Mouse (Mus musculus): Measurements from ENCODE around the gene Ptpn6. TPM values are rescaled to one million over a fixed set of nuclear protein-coding genes. Genes with fewer than 3 reads are reported as not detected.
A peak's percentile ranks its signal among the peaks of the same experiment; 100 is the strongest.

Gene Ptpn6
- polyA plus RNA-seq, 2 experiments, result 17.9 to 26.6 TPM

DNA sequence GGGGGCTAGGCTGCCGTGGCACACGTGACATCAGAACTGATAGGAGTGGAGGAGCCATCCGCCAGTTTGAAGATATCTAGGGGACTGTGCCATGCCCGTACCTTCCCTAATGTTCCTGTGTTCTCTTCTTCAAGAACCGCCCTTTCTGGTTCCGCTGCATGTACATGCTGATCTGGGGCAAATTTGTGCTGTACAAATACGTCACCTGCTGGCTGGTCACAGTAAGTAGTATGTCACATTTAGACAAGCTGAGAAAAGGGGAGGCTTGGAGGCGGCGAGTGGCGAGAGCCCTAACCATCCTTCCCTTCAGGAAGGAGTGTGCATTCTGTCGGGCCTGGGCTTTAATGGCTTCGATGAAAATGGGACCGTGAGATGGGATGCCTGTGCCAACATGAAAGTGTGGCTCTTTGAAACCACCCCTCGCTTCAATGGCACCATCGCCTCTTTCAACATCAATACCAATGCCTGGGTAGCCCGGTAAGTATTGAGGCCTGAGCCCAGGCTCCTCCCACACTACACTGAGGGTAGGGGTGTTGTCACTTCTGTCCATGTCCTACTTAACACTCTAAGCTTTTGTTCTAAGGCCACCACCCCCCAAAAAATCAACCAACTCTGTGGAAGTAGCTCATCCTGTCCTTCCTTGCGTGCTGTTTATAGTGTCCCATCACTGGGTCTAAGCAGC, 36.3 kb downstream of the Ptpn6 start:
- no peak; the same call in 1 of the 2 replicates for ATAC-seq (ENCODE audit: insufficient read depth)
- peaks cover 84% of the 10 kb centered on the region for H3K36me3 ChIP-seq (replicated peaks; ENCODE audit: control insufficient read depth, insufficient read depth, low read depth)

DNA sequence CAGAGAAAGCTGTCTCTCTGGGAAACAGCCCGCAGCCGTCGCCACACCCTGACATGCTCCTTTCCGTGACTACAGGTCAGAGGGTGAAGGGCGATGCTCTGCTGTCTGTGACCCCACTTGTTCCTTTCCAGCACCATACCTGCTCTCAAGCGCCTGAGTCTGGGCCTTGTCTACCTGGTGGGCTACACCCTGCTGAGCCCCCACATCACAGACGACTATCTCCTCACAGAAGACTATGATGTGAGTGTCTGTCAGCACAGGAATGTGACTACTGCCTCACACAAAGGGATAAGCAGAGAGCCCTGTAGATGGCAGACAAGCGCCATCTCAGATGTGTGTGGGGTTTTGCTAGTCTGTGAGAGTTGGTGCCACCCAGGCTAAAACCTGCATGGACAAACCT, 37.2 kb downstream of the Ptpn6 start:
- WGBS (ENCODE audit: insufficient replicate concordance), result 81% methylated on average over 8 of the region's 8 CpGs

More for the DNA sequence above, 36.3 kb downstream of the Ptpn6 start:
- WGBS (ENCODE audit: insufficient replicate concordance), result 81% methylated on average over 17 of the region's 17 CpGs
- no peak for DNase-seq (ENCODE audit: low read depth in 3 of 3, low spot score in 3 of 3)
- Histone ChIP-seq H3K9ac (replicated peaks) (no peak overlapping the region), H3K4me2 (ENCODE audit: low read depth) (no peak overlapping the region), H3K4me1 (replicated peaks; ENCODE audit: control insufficient read depth in 2 of 2, insufficient read depth in 2 of 2, low read length in 1 of 2) (no peaks in the 10 kb centered on the region), H3K4me3 (ENCODE audit: insufficient read depth in 1 of 2, low read depth in 2 of 2, low read length in 2 of 2) (no peak overlapping the region), H3K9me3 (ENCODE audit: control insufficient read depth, low read length) (no peaks in the 10 kb centered on the region), H3K27me3 (ENCODE audit: control insufficient read depth, insufficient read depth, low read length) (no peaks in the 10 kb centered on the region), H3K27ac (no peak overlapping the region)
- TF ChIP-seq CTCF (IDR thresholded peaks at IDR 0.05; ENCODE audit: low read depth), result peak; percentile 28; the same call in 1 of the 2 replicates
- no peak for TF ChIP-seq EP300 (IDR thresholded peaks at IDR 0.05; ENCODE audit: low read depth)

DNA sequence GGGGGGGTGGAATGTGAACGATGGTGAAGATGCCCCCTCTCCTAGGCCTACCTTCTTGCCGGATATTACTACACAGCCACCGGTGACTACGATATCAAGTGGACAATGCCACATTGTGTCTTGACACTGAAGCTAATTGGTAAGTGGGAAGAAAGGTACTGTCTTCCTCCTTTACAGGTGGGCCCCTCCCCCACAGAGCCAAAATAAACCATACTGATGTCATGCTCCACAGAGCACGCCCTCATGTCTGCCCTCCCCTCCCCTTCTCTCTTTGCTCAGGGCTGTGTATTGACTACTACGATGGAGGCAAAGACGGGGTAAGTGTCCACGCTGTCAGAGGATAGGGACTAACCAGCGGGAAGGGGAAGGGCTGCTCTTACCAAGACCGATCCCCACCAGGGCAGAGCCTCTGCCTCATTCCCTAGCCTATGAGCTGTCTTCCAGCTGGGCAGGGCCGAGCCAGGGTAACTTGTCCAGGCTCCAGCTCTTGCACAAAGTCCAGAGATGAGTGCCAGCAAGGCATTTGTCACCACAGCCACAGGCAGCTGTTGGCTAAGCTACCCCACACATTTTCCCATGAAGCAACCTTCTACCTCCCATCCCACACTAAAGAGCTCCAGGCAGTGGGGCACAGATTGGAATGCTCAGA, 38.4 kb downstream of the Ptpn6 start:
- Histone ChIP-seq H3K27me3 (ENCODE audit: control insufficient read depth, insufficient read depth, low read length) (no peaks in the 10 kb centered on the region), H3K36me3 (replicated peaks; ENCODE audit: control insufficient read depth, insufficient read depth, low read depth) (peaks cover 70% of the 10 kb centered on the region), H3K9me3 (ENCODE audit: control insufficient read depth, low read length) (no peaks in the 10 kb centered on the region), H3K4me2 (ENCODE audit: low read depth) (no peak overlapping the region), H3K9ac (replicated peaks) (no peak overlapping the region), H3K27ac (no peak overlapping the region), H3K4me1 (replicated peaks; ENCODE audit: control insufficient read depth in 2 of 2, insufficient read depth in 2 of 2, low read length in 1 of 2) (no peaks in the 10 kb centered on the region), H3K4me3 (ENCODE audit: insufficient read depth in 1 of 2, low read depth in 2 of 2, low read length in 2 of 2) (no peak overlapping the region)
- DNase-seq (ENCODE audit: low read depth in 3 of 3, low spot score in 3 of 3) (no peak), ATAC-seq (ENCODE audit: insufficient read depth) (peak; percentile 16; the same call in 1 of the 2 replicates)
- no peak for TF ChIP-seq CTCF (IDR thresholded peaks at IDR 0.05; ENCODE audit: low read depth)
- WGBS (ENCODE audit: insufficient replicate concordance), result 75% methylated on average over 11 of the region's 11 CpGs

More for the DNA sequence above, 37.2 kb downstream of the Ptpn6 start:
- no peak for DNase-seq (ENCODE audit: low read depth in 3 of 3, low spot score in 3 of 3)
- Histone ChIP-seq H3K27ac (no peak overlapping the region), H3K9ac (replicated peaks) (no peak overlapping the region), H3K27me3 (ENCODE audit: control insufficient read depth, insufficient read depth, low read length) (no peaks in the 10 kb centered on the region), H3K4me1 (replicated peaks; ENCODE audit: control insufficient read depth in 2 of 2, insufficient read depth in 2 of 2, low read length in 1 of 2) (no peaks in the 10 kb centered on the region), H3K36me3 (replicated peaks; ENCODE audit: control insufficient read depth, insufficient read depth, low read depth) (peaks cover 76% of the 10 kb centered on the region), H3K9me3 (ENCODE audit: control insufficient read depth, low read length) (no peaks in the 10 kb centered on the region), H3K4me3 (ENCODE audit: insufficient read depth in 1 of 2, low read depth in 2 of 2, low read length in 2 of 2) (no peak overlapping the region), H3K4me2 (ENCODE audit: low read depth) (no peak overlapping the region)
- no peak for ATAC-seq (ENCODE audit: insufficient read depth)
- peak; percentile 47 for TF ChIP-seq CTCF (IDR thresholded peaks at IDR 0.05; ENCODE audit: low read depth)
- TF ChIP-seq EP300 (IDR thresholded peaks at IDR 0.05; ENCODE audit: low read depth), result no peak

DNA sequence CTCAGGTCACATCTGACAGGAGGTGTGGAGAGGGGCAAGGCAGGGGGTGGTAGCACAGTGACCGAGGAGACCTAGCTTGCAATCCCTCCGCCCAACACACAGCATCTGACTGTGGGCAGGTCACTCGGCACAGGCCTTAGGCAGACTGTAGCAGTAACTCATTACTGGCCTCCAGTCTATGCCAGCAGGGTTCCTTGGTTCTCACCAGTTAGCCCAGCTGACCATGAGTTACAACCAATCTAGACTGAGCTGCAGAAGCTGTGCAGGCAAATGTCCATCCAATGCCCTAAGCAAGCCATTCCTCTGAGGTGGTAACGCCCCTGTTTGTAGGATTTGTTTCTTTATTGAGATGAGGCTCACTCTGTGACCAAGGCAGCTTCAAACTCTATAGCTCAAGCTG, 39.1 kb downstream of the Ptpn6 start:
- TF ChIP-seq CTCF (IDR thresholded peaks at IDR 0.05; ENCODE audit: low read depth) (no peak), EP300 (IDR thresholded peaks at IDR 0.05; ENCODE audit: low read depth) (no peak)
- Histone ChIP-seq H3K27me3 (ENCODE audit: control insufficient read depth, insufficient read depth, low read length) (no peaks in the 10 kb centered on the region), H3K4me3 (ENCODE audit: insufficient read depth in 1 of 2, low read depth in 2 of 2, low read length in 2 of 2) (no peak overlapping the region), H3K9me3 (ENCODE audit: control insufficient read depth, low read length) (no peaks in the 10 kb centered on the region), H3K4me1 (replicated peaks; ENCODE audit: control insufficient read depth in 2 of 2, insufficient read depth in 2 of 2, low read length in 1 of 2) (no peaks in the 10 kb centered on the region), H3K4me2 (ENCODE audit: low read depth) (no peak overlapping the region), H3K9ac (replicated peaks) (no peak overlapping the region), H3K36me3 (replicated peaks; ENCODE audit: control insufficient read depth, insufficient read depth, low read depth) (peaks cover 63% of the 10 kb centered on the region), H3K27ac (no peak overlapping the region)
- ATAC-seq (ENCODE audit: insufficient read depth) (no peak), DNase-seq (ENCODE audit: low read depth in 3 of 3, low spot score in 3 of 3) (no peak)
- WGBS (ENCODE audit: insufficient replicate concordance), result 77% methylated on average over 4 of the region's 4 CpGs

DNA sequence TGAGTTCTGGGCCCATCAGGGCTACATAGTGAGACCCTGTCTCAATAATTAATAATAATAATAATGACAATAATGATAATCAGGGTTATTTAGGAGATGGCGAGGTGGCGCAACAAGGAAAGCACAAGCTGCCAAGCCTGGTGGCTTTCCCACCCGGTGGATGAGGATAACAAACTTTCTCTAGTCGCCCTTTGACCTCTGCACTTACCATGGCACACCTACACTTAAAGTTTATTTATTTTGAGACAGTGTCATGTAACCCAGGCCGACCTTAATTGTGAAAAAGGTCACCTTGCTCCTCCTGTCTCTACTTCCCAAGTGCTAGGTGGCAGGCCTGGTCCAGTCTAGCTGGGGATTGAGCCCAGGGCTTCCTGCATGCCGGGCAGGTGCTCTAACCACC, 39.8 kb downstream of the Ptpn6 start:
- no peak overlapping the region for H3K9ac ChIP-seq (replicated peaks)
- 74% methylated on average over 6 of the region's 6 CpGs for WGBS (ENCODE audit: insufficient replicate concordance)
- no peak for DNase-seq (ENCODE audit: low read depth in 3 of 3, low spot score in 3 of 3)

More for the DNA sequence above, 39.8 kb downstream of the Ptpn6 start:
- ATAC-seq (ENCODE audit: insufficient read depth), result no peak
- H3K27ac ChIP-seq, result no peak overlapping the region
- H3K27me3 ChIP-seq (ENCODE audit: control insufficient read depth, insufficient read depth, low read length), result no peaks in the 10 kb centered on the region
- peaks cover 56% of the 10 kb centered on the region for H3K36me3 ChIP-seq (replicated peaks; ENCODE audit: control insufficient read depth, insufficient read depth, low read depth)
- H3K4me2 ChIP-seq (ENCODE audit: low read depth), result no peak overlapping the region
- H3K4me1 ChIP-seq (replicated peaks; ENCODE audit: control insufficient read depth in 2 of 2, insufficient read depth in 2 of 2, low read length in 1 of 2), result no peaks in the 10 kb centered on the region
- H3K4me3 ChIP-seq (ENCODE audit: insufficient read depth in 1 of 2, low read depth in 2 of 2, low read length in 2 of 2), result no peak overlapping the region
- no peak for TF ChIP-seq EP300 (IDR thresholded peaks at IDR 0.05; ENCODE audit: low read depth)
- TF ChIP-seq CTCF (IDR thresholded peaks at IDR 0.05; ENCODE audit: low read depth), result no peak
- H3K9me3 ChIP-seq (ENCODE audit: control insufficient read depth, low read length), result no peaks in the 10 kb centered on the region

Data from liver, embryonic 14.5 days (tissue).